Mouse (Mus musculus) bone marrow macrophage, adult 2 months (primary cell): ENCODE measurements at regions not wholly inside any gene's neighbourhood (a gene's known extent, or its start where the extent isn't known, plus 50 kb on each side); places are given as distances from the start of the nearest gene placed in this dataset.

Experiments used
- H3K27ac ChIP-seq: 2 replicates; pipeline ENCODE4 v1.5.1; 2012; ENCODE audit warnings: low read depth, low read length; ENCODE audit not compliant: insufficient read depth
- H3K4me1 ChIP-seq: 2 replicates; pipeline ENCODE4 v1.6.1; 2012; ENCODE audit warnings: low read length; ENCODE audit not compliant: control insufficient read depth, insufficient read depth
- H3K4me3 ChIP-seq: 2 replicates; pipeline ENCODE4 v1.5.1; 2012; ENCODE audit warnings: mild to moderate bottlenecking, low read length, moderate library complexity; ENCODE audit not compliant: insufficient read depth
- CTCF ChIP-seq: IDR thresholded peaks from 2 replicates; pipeline ENCODE4 v1.5.1; 2012; ENCODE audit warnings: low read depth, mild to moderate bottlenecking, low read length, moderate library complexity
- POLR2A ChIP-seq: IDR thresholded peaks from 2 replicates; pipeline ENCODE4 v1.6.1; 2012; ENCODE audit warnings: mild to moderate bottlenecking, low read depth, low read length, borderline replicate concordance

GRCm38 (mm10) chr15:11774717-11775116 lies 132.4 kb downstream of the Npr3 start:
- no peaks in the 10 kb centered on the region for H3K4me1 ChIP-seq
- TF ChIP-seq POLR2A = no peak
- TF ChIP-seq CTCF = no peak
- no peak overlapping the region for H3K27ac ChIP-seq
- H3K4me3 ChIP-seq = no peak overlapping the region

- no peaks in the 10 kb centered on the region for H3K4me1 ChIP-seq
- TF ChIP-seq POLR2A (no peak), CTCF (no peak)
- no peak overlapping the region for H3K27ac ChIP-seq
- no peak overlapping the region for H3K4me3 ChIP-seq
These were observed 136.5 kb downstream of the Npr3 start for GRCm38 (mm10) chr15:11770596-11770995.

- H3K27ac ChIP-seq = no peak overlapping the region
- TF ChIP-seq POLR2A (no peak), CTCF (no peak)
These were observed 149.1 kb downstream of the Npr3 start for GRCm38 (mm10) chr15:11757963-11758362.

GRCm38 (mm10) chr15:11756786-11757185 lies 150.3 kb downstream of the Npr3 start:
- H3K27ac ChIP-seq = no peak overlapping the region
- TF ChIP-seq CTCF = no peak
- no peak for TF ChIP-seq POLR2A
- H3K4me1 ChIP-seq = no peaks in the 10 kb centered on the region
- H3K4me3 ChIP-seq = no peak overlapping the region

More at GRCm38 (mm10) chr15:11757963-11758362, 149.1 kb downstream of the Npr3 start:
- Histone ChIP-seq H3K4me1 (no peaks in the 10 kb centered on the region), H3K4me3 (no peak overlapping the region)

GRCm38 (mm10) chr15:11753216-11753615 lies 153.9 kb downstream of the Npr3 start:
- Histone ChIP-seq H3K27ac (no peak overlapping the region), H3K4me3 (no peak overlapping the region), H3K4me1 (no peaks in the 10 kb centered on the region)
- no peak for TF ChIP-seq POLR2A
- TF ChIP-seq CTCF = no peak

- Histone ChIP-seq H3K4me1 (no peaks in the 10 kb centered on the region), H3K27ac (no peak overlapping the region), H3K4me3 (no peak overlapping the region)
- TF ChIP-seq CTCF (no peak), POLR2A (no peak)
These were observed 156.2 kb downstream of the Npr3 start for GRCm38 (mm10) chr15:11750893-11751292.

GRCm38 (mm10) chr15:11749509-11749908 lies 157.6 kb downstream of the Npr3 start:
- TF ChIP-seq POLR2A = no peak
- TF ChIP-seq CTCF = no peak
- no peaks in the 10 kb centered on the region for H3K4me1 ChIP-seq
- no peak overlapping the region for H3K27ac ChIP-seq
- H3K4me3 ChIP-seq = no peak overlapping the region

GRCm38 (mm10) chr15:11748306-11748705 lies 158.8 kb downstream of the Npr3 start:
- no peak for TF ChIP-seq POLR2A
- no peak overlapping the region for H3K27ac ChIP-seq
- H3K4me3 ChIP-seq = no peak overlapping the region
- no peaks in the 10 kb centered on the region for H3K4me1 ChIP-seq

- TF ChIP-seq POLR2A = no peak
- TF ChIP-seq CTCF = no peak
- no peak overlapping the region for H3K27ac ChIP-seq
- H3K4me1 ChIP-seq = no peaks in the 10 kb centered on the region
- no peak overlapping the region for H3K4me3 ChIP-seq
These were observed 160.3 kb downstream of the Npr3 start for GRCm38 (mm10) chr15:11746754-11747153.

- TF ChIP-seq CTCF = no peak
- TF ChIP-seq POLR2A = no peak
- Histone ChIP-seq H3K27ac (no peak overlapping the region), H3K4me3 (no peak overlapping the region), H3K4me1 (no peaks in the 10 kb centered on the region)
These were observed 161.3 kb downstream of the Npr3 start for GRCm38 (mm10) chr15:11745629-11746372.

GRCm38 (mm10) chr15:11744903-11745302 lies 162.2 kb downstream of the Npr3 start:
- TF ChIP-seq CTCF (no peak), POLR2A (no peak)
- Histone ChIP-seq H3K4me1 (no peaks in the 10 kb centered on the region), H3K27ac (no peak overlapping the region), H3K4me3 (no peak overlapping the region)
